Mouse (Mus musculus) 416B (cell line): ENCODE data around the gene Ceacam9.
"Not testable (repeated sequence)": the region's sequence is repeated elsewhere in the genome, so short reads cannot be mapped to it uniquely, and the experiment has no call there.

Experiments
- DNase-seq: peaks from one replicate; pipeline ENCODE4 v3.0.0; 2011; ENCODE audit warnings: low read depth

Gene Ceacam9

DNA sequence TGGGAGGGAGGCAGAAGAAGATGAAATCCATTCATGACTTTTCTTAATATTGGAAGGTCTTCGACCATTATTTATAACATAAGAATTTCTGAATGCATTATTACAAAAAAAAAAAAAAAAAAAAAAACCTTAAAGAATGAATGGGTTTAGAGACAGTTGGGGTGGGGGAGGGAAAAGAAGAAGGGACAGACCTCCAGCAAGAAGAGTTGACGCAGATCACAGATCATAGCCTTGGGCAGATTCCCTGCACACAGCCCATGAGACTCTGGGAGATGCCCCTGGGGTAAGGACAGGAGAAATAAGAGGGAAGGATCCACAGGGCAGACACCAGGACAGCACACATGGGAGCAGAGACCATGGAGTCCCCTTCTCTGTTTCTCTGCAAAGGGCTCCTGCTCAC lies at the start of gene Ceacam9:
Gene Ceacam9, plus strand, starts transcription at position 301 of the 400 bp plus-strand sequence.
- DNase-seq, result no peak

DNA sequence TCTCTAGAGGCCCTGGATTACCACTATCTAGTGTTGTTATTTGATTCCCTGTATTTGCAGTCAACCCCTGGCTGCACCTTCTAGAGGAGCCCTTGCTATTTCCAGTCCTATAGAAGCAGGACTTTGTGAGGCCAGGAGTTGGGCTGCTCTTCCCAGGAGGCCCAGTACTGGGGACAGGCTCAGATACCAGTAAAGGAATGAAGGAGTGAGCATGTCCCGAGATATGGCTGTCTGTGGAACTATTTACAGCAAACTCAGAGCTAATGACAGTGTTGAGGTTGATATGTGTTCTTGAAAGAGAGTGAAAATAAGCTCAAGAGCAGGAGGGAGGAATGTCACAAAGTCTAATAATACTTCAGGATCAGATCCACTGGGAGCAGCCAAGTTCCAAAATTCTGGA lies 47.9 kb upstream of the Ceacam9 start:
- DNase-seq, result no peak

DNA sequence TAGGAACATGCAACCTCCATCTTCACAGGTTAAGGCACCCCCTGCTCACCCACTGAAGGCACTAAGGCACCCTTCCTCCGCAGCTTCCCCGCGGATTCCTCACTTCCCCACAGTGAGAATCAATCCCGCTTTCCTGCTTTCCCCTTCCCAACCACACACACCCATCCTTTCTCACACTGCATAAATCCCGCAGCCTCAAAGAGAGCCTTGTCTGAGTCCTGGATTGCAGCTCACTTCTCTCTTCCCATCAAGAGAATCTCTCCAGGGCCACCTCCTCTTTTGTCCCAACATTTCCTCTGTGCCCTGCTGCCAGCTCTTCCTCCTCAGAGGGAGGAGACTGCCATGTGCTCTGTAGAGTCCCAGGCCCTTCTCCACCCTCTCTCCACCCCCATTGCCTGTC lies 47.0 kb upstream of the Ceacam9 start:
- not testable (repeated sequence) for DNase-seq

GRCm38 (mm10) chr7:16675605-16676004 lies 46.1 kb upstream of the Ceacam9 start, which contains the start of gene Ceacam15:
TSS of gene Ceacam15 (minus strand) at chr7:16675705.
- no peak for DNase-seq

DNA sequence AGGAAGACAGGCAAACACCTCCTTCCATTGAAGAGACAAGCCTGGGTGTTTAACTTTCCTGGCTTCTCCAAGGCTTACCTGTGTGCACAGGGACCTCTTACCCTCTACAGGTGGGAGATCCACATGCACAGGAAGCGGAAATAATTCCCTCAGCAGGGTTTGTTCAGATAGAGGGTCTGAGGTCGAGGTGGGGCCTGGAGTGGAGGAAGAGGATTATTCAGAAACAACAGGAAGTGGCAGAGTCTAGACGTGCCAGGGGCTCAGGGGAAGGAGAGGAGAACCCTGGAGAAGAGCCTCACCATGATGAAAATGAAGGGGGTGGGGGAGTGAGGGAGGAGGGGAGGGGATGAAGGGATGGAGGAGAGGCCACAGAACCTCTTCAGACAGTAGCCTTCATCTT lies 41.5 kb upstream of the Ceacam9 start:
- DNase-seq, result not testable (repeated sequence)

DNA sequence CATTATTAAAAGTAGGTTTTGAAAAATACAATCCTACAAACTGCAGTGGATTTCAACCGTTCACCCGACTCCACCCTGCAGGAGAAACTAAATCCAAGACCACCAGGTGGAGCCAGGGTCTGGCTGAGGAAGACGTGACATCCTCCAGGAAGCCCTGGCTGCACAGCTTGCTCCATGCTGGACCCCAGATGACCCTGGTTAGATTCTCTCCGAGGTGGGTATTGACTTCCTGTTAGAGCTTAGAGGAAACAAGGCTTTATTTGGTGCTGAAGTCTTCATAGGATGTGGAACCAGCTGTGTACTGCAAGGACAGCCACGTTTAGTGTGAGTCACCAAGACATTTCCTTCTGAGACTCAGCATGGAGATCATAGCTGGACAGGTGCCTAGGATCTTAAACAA lies 32.5 kb upstream of the Ceacam9 start:
- DNase-seq, result peak; percentile 76

DNA sequence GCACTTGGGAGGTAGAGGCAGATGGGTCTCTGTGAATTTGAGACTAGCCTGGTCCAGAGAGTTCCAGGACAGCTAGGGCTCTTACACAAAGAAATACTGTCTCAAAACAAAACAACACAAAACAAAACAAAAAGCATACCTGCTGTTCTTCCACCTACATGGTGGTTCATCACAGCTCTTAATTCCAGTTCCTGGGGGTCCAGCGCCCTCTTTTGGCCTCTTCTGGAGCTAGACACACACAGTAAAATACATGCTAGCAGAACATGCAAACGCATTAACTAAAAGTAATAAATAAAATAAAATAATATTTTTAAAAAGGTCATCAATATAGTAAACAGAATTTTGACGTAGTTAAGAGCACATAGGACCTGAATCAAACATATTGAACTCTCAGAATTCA lies 26.7 kb upstream of the Ceacam9 start:
- DNase-seq, result peak; percentile 62

DNA sequence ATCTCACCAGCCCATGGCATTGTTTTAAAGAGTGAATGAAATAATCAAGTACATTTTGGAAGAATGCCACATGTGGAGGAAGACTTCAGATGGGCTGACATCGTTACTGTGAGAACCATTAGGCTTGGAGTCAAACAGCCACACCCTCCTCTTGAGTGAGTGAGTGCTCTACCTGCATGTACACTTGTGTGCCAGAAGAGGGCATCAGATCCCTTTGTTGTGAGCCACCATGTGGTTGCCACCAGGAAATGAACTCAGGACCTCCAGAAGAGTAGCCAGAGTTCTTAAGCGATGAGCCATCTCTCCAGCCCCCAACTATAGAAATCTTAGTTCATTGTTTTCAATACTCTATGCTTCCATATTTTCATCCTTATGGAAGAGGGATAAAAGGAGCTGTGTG lies 22.7 kb upstream of the Ceacam9 start:
- DNase-seq, result peak; percentile 85

DNA sequence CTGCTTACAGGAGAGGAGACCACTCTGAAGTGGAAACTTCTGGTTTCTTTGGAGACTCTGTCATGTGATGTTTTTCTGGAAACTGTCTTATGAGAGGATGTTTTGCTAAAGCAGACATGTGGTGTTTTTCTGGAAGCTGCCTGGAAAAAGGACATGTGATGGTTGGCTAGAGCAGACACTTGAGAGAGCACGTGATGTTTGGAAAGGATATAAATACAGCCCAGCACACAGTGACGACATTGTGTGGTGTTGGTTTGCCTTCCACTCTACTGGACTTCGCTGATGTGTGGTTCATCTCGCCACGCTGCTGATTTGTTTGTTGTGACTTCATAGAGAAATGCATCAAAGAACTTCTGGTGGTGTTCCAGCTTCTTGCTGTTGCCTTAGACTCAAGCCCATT lies 21.1 kb upstream of the Ceacam9 start:
- DNase-seq, result no peak

DNA sequence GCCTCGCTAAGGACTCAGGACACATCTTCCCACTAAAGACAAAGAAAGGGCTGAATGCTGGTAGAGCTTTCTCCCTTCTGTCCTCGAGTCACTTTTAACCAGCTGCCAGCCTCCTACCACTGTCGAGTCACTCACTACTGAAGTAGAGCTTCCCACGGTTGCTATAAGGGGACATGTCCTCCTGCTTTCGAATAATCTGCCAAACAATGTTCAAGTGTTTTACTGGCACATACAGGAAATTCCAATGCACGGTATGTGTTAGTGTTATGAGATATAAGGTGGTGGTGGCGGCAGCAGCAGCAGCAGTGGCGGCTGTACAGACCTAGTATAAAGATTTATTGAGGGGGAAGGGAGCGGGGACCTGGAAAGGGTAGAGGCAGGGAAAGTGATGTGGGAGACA lies 15.3 kb upstream of the Ceacam9 start:
- DNase-seq, result no peak

DNA sequence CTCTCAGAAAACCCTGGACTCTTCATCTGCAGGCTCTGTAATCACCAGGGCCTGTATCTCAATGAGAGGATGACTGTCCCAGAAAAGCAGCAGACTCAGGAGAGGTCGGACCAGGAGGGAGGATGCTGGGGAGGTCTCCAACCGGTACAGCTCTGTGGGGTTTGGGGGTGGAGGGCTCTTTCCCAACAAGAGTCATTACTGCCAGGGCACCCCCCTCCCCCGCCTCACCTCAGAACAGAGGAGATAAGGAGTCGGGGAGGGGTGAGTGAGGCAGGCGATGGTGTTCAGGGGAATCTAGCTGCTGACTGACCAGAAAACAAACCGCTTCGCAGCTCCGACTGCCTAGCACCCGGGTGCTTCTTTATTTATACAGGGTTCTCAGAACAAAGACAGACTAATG lies 13.5 kb upstream of the Ceacam9 start:
- DNase-seq, result no peak

GRCm38 (mm10) chr7:16710604-16711003 lies 11.1 kb upstream of the Ceacam9 start:
- peak; percentile 46 for DNase-seq

DNA sequence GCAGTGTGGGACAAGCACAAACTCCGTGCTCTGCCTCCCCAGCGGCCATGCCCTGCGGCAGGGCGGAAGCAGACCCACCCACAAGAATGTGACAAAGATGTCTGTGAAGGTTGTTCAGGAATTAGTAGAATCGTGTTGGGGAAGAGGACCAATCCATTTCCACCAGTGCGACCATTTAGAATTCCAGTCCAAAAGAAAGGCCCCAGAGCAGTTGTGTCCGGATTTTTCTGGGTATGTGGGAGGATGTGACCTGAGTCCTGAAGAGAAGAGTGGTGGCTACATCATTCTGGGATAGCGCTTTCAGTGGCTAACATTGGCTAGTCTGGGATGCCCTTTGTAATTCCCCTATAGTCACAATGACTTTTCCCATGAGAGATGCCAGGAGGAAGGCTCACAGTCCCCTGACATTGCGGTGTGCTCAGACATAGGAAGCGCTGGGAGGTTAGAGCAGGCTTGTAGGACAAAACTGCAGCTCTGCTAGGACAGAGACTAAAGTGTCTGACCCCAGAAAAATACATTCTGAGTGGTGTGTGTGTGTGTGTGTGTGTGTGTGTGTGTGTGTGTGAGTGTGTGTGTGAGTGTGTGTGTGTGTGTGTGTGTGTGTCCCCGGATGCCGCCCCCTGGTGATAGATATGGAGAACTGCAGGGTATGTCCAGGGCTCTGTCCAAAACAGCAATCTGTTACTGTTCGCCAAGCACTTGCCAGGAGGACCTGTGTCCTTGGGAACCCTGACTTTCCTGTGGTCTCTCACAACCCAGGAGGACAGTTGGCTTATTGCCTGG lies 8.9 kb upstream of the Ceacam9 start:
- DNase-seq, result no peak

GRCm38 (mm10) chr7:16716456-16717152 lies 5.1 kb upstream of the Ceacam9 start:
- not testable (repeated sequence) for DNase-seq

DNA sequence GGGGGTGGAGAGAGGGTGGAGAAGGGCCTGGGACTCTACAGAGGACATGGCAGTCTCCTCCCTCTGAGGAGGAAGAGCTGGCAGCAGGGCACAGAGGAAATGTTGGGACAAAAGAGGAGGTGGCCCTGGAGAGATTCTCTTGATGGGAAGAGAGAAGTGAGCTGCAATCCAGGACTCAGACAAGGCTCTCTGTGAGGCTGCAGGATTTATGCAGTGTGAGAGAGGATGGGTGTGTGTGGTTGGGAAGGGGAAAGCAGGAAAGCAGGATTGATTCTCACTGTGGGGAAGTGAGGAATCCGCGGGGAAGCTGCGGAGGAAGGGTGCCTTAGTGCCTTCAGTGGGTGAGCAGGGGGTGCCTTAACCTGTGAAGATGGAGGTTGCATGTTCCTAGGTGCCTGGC lies 761 bp downstream of the Ceacam9 start:
- DNase-seq, result not testable (repeated sequence)

GRCm38 (mm10) chr7:16728596-16729348 lies 7.0 kb downstream of the Ceacam9 start:
- peak; percentile 85 for DNase-seq

DNA sequence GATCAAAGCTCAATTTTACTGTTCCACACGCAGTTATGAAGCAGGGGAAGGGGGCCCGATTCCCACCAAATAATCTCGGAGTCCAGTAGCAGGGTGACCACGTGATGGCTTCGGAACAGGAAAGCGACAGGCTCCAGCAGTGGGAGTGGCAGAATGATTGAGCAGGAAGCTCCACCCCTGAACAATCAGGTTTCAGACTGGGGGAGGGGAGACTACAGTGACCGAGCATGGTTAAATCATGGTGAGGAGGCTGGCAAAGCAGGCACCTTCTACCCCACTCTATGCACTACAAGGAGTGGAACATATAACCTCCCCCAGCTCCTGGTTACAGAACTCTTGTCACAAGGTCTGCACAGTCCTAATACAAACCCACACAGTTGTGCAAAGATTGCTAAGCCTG lies 7.8 kb downstream of the Ceacam9 start:
- peak; percentile 83 for DNase-seq

- no peak for DNase-seq
These were observed 9.1 kb downstream of the Ceacam9 start for GRCm38 (mm10) chr7:16730791-16731190.

GRCm38 (mm10) chr7:16731893-16732422 lies 10.2 kb downstream of the Ceacam9 start:
- DNase-seq, result no peak

DNA sequence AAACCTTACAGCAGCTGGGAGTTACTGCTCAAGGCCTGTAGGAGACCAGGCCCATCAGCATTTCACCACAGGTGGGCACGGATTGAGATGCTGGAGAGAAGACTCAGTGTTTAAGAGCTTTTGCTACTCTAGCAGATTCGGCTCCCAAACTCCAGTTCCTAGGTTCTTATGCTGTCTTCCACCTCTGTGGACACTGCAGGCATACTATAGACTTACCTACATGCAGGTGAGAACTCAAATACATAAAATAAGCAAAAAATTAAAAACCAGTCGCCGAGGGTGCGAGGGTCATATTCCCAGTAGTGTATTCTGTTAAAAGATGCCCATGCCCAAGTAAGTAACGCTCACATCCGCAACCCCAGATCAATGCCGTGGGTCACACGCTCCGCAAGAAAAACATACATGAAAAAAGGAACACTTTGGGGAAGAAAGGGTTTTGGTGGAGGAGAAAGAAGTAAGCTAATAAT lies 15.9 kb downstream of the Ceacam9 start:
- no peak for DNase-seq

DNA sequence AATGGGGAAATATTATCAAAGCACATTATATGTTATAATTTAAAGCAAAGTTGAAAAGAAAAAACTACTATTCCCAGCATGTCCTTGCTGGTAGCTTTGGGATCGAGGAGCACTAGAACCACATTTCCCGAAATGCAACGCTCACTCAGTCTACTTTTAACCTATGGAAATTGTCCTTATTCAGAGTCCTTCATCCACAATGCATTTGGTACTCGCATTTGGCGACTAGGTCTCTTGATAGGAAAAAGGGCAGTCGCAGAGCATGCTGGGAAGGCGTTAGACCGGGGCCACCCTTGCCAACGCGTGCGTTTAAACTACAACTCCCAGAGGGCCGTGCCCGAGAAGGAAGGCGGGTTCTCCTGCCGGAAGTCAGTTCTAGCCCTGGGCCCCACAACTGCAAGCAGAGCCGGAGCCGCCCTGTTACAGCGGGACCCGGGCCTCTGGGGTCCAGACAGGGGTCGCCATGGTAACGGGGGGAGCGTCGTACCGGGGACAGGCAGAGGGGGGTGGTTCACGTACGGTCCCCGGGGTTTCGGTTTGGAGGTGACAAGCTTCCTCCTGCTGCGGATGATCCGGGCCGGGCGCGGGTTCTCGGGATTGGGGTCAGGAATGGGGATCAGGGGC lies 16.5 kb downstream of the Ceacam9 start, which contains the start of gene Ap2s1:
Gene Ap2s1, plus strand, starts transcription at position 338 of the 624 bp plus-strand sequence.
- peak; percentile 99 for DNase-seq
